Mouse (Mus musculus) CD8-positive naive resting alpha-beta T cell, adult 57 days (primary cell): Measurements from ENCODE around the gene Tm9sf3. TPM values are rescaled to one million over a fixed set of nuclear protein-coding genes. Genes with fewer than 3 reads are reported as not detected.

ENCODE experiments used
- total RNA-seq: library from RNA; stranded (reverse); gene quantifications from one replicate; pipeline ENCODE4 v1.2.4, GENCODE M21; 2023

Tm9sf3 gene
- 79.3 TPM for total RNA-seq

GRCm38 (mm10) chr19:41263630-41264295 lies at the start of gene Tm9sf3:
Gene Tm9sf3 (minus strand): TSS chr19:41263997.

GRCm38 (mm10) chr19:41206811-41207344 lies 56.9 kb downstream of the Tm9sf3 start, which contains the start of gene Tll2:
Gene Tll2 (minus strand): TSS chr19:41206835.

Other genes with a start within 250 kb of the Tm9sf3 start
- gene Dntt, start 234.7 kb downstream of the Tm9sf3 start, total RNA-seq = 3.6 TPM
- not detected for gene Opalin, start 186.9 kb downstream of the Tm9sf3 start, total RNA-seq
- 0.18 TPM for gene Tll2, start 57.2 kb downstream of the Tm9sf3 start, total RNA-seq
- gene Pik3ap1, start 121.1 kb upstream of the Tm9sf3 start, total RNA-seq = 29.0 TPM
- 33.9 TPM for gene Lcor, start 218.6 kb upstream of the Tm9sf3 start, total RNA-seq